Mouse (Mus musculus) lung, adult 18-20 months (tissue): Measurements from ENCODE around the gene Hspa12a.

Experiments
- DNase-seq, 2 experiments: peaks; one replicate each; pipeline ENCODE4 v3.0.0; 2022; ENCODE audit warnings: mixed read lengths in 2 of 2

Gene Hspa12a

GRCm38 (mm10) chr19:58859357-58859756, 84.1 kb downstream of the Hspa12a start:
- DNase-seq = no peak

GRCm38 (mm10) chr19:58856129-58856855, 87.2 kb downstream of the Hspa12a start:
- no peak for DNase-seq

GRCm38 (mm10) chr19:58854899-58855298, 88.6 kb downstream of the Hspa12a start:
- DNase-seq = no peak

GRCm38 (mm10) chr19:58853036-58853735, 90.3 kb downstream of the Hspa12a start:
- DNase-seq = peak; percentile 24 to 47

- peak; percentile 58 to 67 for DNase-seq
Measured at GRCm38 (mm10) chr19:58850719-58851466, 92.6 kb downstream of the Hspa12a start.

DNA sequence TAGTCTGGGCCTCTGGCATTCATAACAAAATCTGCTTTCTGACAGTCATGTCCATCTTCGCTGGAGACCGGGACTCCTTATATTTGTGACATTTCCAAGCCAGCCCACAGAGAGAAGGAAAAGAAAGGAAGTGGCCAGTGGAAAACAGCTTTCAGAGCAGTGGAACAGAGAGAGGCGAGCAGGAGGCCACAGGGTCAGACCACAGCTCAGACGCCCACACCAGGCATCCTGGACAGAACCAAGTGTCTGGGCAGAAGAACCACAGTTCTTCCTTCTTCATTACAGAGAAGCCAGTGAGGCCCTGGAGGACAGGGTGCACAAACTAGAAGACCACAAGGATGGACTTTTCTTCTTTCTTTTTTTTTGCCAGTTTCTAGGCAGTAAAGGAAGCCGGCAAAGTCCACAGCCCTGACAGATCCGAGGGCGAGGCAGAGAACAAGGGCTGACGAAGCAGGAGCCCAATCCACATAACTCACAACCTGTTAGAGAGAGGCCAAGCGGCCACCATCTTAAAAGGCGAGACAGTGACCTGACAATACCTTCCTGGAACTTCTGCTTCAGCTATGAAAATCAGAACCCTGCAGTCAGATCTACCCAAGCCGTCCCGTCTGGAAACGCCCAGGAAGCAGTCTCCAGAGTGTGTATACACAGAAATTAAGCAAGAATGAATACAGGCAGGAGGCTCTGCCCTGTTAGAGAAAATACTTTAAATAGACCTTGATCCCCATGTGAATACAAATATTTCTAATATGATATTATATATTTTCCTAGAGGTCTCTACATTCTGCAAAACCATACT, 93.9 kb downstream of the Hspa12a start:
- peak; percentile 37 to 55 for DNase-seq

DNA sequence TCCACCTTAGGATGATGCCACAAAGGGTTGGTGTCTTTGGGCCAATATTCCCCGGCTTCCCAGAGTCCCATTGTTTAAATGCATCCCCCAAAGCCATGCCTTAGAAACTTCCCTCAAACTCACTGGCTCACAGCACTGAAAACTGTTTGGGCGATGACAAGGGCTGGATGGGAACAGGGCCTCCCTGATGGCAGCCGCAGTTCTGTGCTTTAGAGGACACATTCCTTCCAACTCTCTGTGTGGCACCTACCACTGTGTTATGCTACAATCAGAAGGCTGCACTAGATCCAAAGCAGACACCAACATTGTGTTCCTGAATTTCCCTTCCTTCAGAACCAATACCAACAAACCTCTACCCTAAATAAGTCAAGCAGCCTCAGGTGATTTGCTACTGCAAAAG, 99.8 kb downstream of the Hspa12a start:
- DNase-seq = no peak

DNA sequence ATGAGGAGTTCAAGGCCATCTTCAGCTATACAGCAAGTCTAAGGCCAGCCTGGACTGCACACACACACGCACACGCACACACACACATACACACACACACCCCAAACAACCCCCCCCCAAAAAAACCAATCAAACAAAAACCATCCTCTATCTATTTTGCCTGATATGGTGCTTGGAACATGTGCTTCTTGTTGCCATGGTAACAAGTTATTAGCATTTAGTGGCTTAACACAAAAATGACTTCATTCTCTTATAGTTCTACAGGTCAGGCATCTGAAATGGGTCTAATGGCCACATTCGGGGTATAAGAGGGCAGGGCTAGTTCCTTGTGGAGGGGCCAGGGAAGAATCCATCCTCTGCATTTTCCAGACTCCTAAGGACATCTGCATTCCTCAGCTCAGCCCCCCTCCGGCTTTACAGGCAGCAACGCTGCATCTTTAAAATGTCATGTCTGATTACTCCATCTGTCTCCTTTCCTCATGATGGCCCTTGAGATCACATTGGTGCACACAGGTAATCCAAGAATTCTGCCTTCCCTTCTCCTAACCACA, 102.7 kb downstream of the Hspa12a start:
- no peak for DNase-seq

- peak; percentile 47 for DNase-seq
Measured at GRCm38 (mm10) chr19:58839806-58840205, 103.6 kb downstream of the Hspa12a start.

GRCm38 (mm10) chr19:58839345-58839744, 104.1 kb downstream of the Hspa12a start:
- DNase-seq = no peak

GRCm38 (mm10) chr19:58838706-58839105, 104.7 kb downstream of the Hspa12a start:
- peak; percentile 34 to 56 for DNase-seq

DNA sequence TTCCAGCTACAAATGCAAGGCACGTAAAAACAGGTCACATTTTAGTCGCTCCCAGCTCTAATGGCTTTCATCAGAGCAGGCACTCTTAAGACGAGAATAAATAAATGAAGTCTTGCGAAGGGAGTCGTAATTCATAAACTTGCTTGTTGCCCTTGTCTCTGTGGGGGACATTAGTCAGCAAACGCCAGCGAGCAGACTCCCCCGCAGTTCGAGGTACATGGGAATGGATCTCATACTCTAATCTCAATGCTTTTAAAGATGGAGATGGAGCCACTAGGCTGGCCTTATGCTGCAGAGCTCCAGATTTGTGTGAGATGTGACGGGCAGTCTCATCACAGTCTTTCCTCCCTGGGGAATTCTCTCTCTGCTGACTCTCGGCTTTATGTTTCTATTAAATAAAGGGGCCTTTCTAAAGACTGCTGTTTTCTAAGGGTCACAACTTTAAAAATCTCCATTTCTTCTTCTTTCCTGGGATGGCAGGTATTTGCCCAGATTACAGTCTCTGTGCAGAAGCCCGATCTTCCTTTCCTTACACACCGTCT, 109.7 kb downstream of the Hspa12a start:
- no peak for DNase-seq

GRCm38 (mm10) chr19:58832988-58833387, 110.5 kb downstream of the Hspa12a start:
- no peak for DNase-seq

- DNase-seq = no peak
Measured at GRCm38 (mm10) chr19:58831280-58831922, 112.1 kb downstream of the Hspa12a start.

- DNase-seq = no peak
Measured at GRCm38 (mm10) chr19:58830182-58830581, 113.3 kb downstream of the Hspa12a start.

GRCm38 (mm10) chr19:58829575-58829974, 113.9 kb downstream of the Hspa12a start:
- DNase-seq = no peak

- DNase-seq = no peak
Measured at GRCm38 (mm10) chr19:58827656-58828055, 115.8 kb downstream of the Hspa12a start.

GRCm38 (mm10) chr19:58824316-58824715, 119.1 kb downstream of the Hspa12a start:
- no peak for DNase-seq

DNA sequence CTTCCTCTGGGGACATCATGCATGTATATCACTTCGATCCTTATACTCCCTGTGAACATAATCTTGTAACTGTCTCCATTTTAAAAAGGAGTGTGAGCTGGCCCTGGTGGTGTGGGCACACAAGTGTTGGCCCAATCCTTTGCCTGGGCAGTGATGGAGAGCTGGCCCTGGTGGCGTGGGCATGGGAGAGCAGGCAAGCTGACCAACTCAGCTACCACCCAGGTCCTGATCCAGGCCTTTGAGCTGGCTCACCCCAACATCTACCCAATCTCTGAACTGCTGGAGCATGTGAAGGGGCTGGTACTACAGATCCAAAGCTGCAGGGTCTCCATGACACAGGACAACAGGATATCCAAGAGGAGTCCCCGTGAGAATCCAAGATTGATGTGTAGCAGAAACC, 120.2 kb downstream of the Hspa12a start:
- no peak for DNase-seq

- no peak for DNase-seq
Measured at GRCm38 (mm10) chr19:58822454-58823200, 120.8 kb downstream of the Hspa12a start.
